Mouse (Mus musculus): ENCODE data around the gene Slc22a3.

GRCm38 (mm10) chr17:12377981-12378705 lies 129.4 kb downstream of the Slc22a3 start, which contains the start of gene Plg:
- TF ChIP-seq CTCF (IDR thresholded peaks at IDR 0.05; ENCODE audit: low read depth, low read length) (no peak), POLR2A (IDR thresholded peaks at IDR 0.05; ENCODE audit: extremely low read depth, insufficient read depth, low read length) (no peak)
